Mouse (Mus musculus): ENCODE data around the gene Afg3l1. TPM values are rescaled to one million over a fixed set of nuclear protein-coding genes. Genes with fewer than 3 reads are reported as not detected.

The Afg3l1 gene
- 26.0 and 29.9 TPM in 2 replicates for polyA plus RNA-seq (2015; fragmentation: Nextera tagmentation; extraction: Ambion mirVana)

DNA sequence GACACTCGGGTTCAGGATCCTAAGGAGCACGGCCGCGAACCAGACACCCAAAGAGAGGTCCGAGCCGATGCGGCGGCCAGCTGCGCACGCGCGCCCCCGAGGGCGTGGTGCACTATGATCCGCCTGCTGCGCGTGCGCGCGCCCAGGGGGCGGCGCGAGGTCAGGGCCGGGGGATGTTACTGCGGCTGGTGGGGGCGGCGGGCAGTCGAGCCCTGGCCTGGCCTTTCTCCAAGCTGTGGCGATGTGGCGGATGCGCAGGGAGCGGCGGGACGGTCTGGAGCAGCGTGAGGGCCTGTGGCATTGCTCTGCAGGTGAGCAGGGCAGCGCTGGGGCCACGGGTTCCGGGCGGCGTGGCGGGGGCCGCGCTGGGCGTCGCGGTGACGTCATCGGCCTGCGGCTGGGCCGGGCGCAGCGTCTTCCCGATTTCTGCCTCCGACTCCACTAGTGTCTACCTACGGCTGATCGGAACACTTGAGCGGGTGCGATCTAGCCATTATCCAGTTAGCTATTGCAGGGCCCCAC lies at the start of gene Afg3l1:
Afg3l1 (plus strand) TSS at position 167 of the 522 bp plus-strand sequence.

DNA sequence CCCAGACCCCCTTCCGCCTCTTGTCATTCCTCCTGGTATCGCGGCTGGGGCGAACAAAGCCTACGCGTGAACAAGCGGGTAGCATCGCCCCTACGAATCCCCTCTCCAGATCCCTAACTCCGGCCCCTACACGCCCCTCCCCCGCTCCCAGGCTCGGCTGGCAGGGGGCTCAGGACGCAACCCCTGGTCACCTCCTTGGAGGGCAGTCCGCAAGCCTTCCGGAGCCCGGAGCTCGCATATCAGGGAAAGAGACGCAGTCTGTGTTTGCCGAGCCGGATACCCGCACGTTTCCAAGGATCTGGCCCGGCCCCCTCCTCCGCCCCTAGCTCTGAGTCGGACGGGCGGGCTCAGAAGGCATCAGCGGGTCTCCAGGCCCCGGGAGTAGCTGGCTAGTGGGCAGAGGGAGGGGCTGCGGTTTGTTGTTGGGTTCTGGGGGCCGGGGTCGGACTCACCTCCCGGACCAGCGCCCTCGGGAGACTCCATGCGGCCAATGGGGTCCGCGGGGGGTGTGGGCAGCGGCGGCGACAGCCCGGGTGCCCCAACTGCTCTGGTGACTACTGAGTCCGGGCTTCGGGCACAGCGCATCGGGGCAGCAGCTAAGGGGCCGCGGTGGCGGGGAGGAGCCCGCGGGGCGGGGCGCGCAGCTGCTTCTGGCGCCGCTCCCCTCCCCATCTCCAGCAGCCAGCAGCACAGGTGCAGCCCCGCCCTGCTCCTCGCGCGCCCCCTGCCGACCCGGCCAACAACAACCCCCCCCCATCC lies 37.3 kb downstream of the Afg3l1 start, which contains the start of gene Dbndd1:
Dbndd1 (minus strand) TSS at position 683 of the 759 bp plus-strand sequence.

GRCm38 (mm10) chr8:123518667-123519066 lies 41.0 kb downstream of the Afg3l1 start, which contains the start of gene Gas8:
TSS of gene Gas8 (plus strand) at chr8:123518834.

Other genes with a start within 250 kb of the Afg3l1 start
- 1.3 and 1.6 TPM in 2 replicates for gene Spata2l, start 241.7 kb upstream of the Afg3l1 start, polyA plus RNA-seq (2015; fragmentation: Nextera tagmentation; extraction: Ambion mirVana)
- 8.6 and 9.3 TPM in 2 replicates for gene Zfp276, start 223.7 kb upstream of the Afg3l1 start, polyA plus RNA-seq (2015; fragmentation: Nextera tagmentation; extraction: Ambion mirVana)
- 11.8 and 13.8 TPM in 2 replicates for gene Vps9d1, start 223.6 kb upstream of the Afg3l1 start, polyA plus RNA-seq (2015; fragmentation: Nextera tagmentation; extraction: Ambion mirVana)
- gene Fanca, start 159.3 kb upstream of the Afg3l1 start, polyA plus RNA-seq (2015; fragmentation: Nextera tagmentation; extraction: Ambion mirVana): 3.5 and 4.5 TPM in 2 replicates
- 0.43 and 0.45 TPM in 2 replicates for gene Spire2, start 145.2 kb upstream of the Afg3l1 start, polyA plus RNA-seq (2015; fragmentation: Nextera tagmentation; extraction: Ambion mirVana)
- 124 and 137 TPM in 2 replicates for gene Tcf25, start 104.2 kb upstream of the Afg3l1 start, polyA plus RNA-seq (2015; fragmentation: Nextera tagmentation; extraction: Ambion mirVana)
- gene Mc1r, start 70.8 kb upstream of the Afg3l1 start, polyA plus RNA-seq (2015; fragmentation: Nextera tagmentation; extraction: Ambion mirVana): not detected in 2 replicates
- gene Tubb3, start 66.5 kb upstream of the Afg3l1 start, polyA plus RNA-seq (2015; fragmentation: Nextera tagmentation; extraction: Ambion mirVana): 0.19 and 0.33 TPM in 2 replicates
- gene Def8, start 54.4 kb upstream of the Afg3l1 start, polyA plus RNA-seq (2015; fragmentation: Nextera tagmentation; extraction: Ambion mirVana): 15.8 and 18.1 TPM in 2 replicates
- 1.9 and 2.8 TPM in 2 replicates for gene Dbndd1, start 37.6 kb downstream of the Afg3l1 start, polyA plus RNA-seq (2015; fragmentation: Nextera tagmentation; extraction: Ambion mirVana)
- gene Gas8, start 40.9 kb downstream of the Afg3l1 start, polyA plus RNA-seq (2015; fragmentation: Nextera tagmentation; extraction: Ambion mirVana): 8.4 and 9.6 TPM in 2 replicates
- gene Rhou, start 176.0 kb downstream of the Afg3l1 start, polyA plus RNA-seq (2015; fragmentation: Nextera tagmentation; extraction: Ambion mirVana): 1.6 and 3.3 TPM in 2 replicates

Measured in skeletal muscle tissue, postnatal 0 days (tissue).